Mouse (Mus musculus): ENCODE measurements around the gene H2al1k.
"Not testable (repeated sequence)": the region's sequence is repeated elsewhere in the genome, so short reads cannot be mapped to it uniquely, and the experiment has no call there.

H2al1k gene

GRCm38 (mm10) chrX:9350327-9350726, at the start of gene H2al1k:
H2al1k (plus strand) TSS chrX:9350627.
- not testable (repeated sequence) for DNase-seq

- no peak for DNase-seq
Observed at GRCm38 (mm10) chrX:9302791-9303190, 47.6 kb upstream of the H2al1k start.

GRCm38 (mm10) chrX:9303455-9303854, 47.0 kb upstream of the H2al1k start:
- no peak for DNase-seq

- DNase-seq = not testable (repeated sequence)
Observed at GRCm38 (mm10) chrX:9316457-9316856, 34.0 kb upstream of the H2al1k start.

GRCm38 (mm10) chrX:9327954-9328353, 22.5 kb upstream of the H2al1k start:
- not testable (repeated sequence) for DNase-seq

- not testable (repeated sequence) for DNase-seq
Observed at GRCm38 (mm10) chrX:9332366-9332962, 18.0 kb upstream of the H2al1k start.

- DNase-seq = peak; percentile 48
Observed at GRCm38 (mm10) chrX:9333035-9333434, 17.4 kb upstream of the H2al1k start.

- DNase-seq = not testable (repeated sequence)
Observed at GRCm38 (mm10) chrX:9334996-9335395, 15.4 kb upstream of the H2al1k start.

GRCm38 (mm10) chrX:9374012-9374411, 23.6 kb downstream of the H2al1k start:
- DNase-seq = not testable (repeated sequence)

- DNase-seq = not testable (repeated sequence)
Observed at GRCm38 (mm10) chrX:9375927-9376326, 25.5 kb downstream of the H2al1k start.
